Mouse (Mus musculus) midbrain, embryonic 10.5 days (tissue): Measurements from ENCODE around the gene Cldn7. TPM values are rescaled to one million over a fixed set of nuclear protein-coding genes. Genes with fewer than 3 reads are reported as not detected.
A peak's percentile ranks its signal among the peaks of the same experiment; 100 is the strongest.

Experiments used
- DNase-seq: peaks from one replicate; pipeline ENCODE4 v3.0.0-alpha.2; 2017; ENCODE audit warnings: low spot score
- H3K27ac ChIP-seq: fragments of 300-500 bp; sonication (generic); replicated peaks from 2 replicates; pipeline ENCODE4 v1.5.1; 2016; ENCODE audit warnings: mild to moderate bottlenecking
- H3K27me3 ChIP-seq: fragments of 300-500 bp; sonication (generic); 2 replicates; pipeline ENCODE4 v1.6.1; 2016; ENCODE audit warnings: low read depth, mild to moderate bottlenecking; ENCODE audit not compliant: poor library complexity, severe bottlenecking
- H3K36me3 ChIP-seq: fragments of 300-500 bp; sonication (generic); 2 replicates; pipeline ENCODE4 v1.6.1; 2016; ENCODE audit warnings: mild to moderate bottlenecking, moderate library complexity
- H3K4me1 ChIP-seq: fragments of 300-500 bp; sonication (generic); 2 replicates; pipeline ENCODE4 v1.6.1; 2016
- H3K4me3 ChIP-seq: fragments of 300-500 bp; sonication (generic); 2 replicates; pipeline ENCODE4 v1.5.1; 2016; ENCODE audit warnings: mild to moderate bottlenecking, moderate library complexity
- H3K9me3 ChIP-seq: fragments of 300-500 bp; sonication (generic); replicated peaks from 2 replicates; pipeline ENCODE4 v1.6.1; 2016; ENCODE audit warnings: mild to moderate bottlenecking
- WGBS: fragments of 180-500 bp; shearing (Covaris S2); methylation state at CpG from one replicate; pipeline ENCODE4 v1.1.7; 2016; 5-methylcytosine and 5-hydroxymethylcytosine counted together
- polyA plus RNA-seq: library from polyadenylated mRNA; unstranded; fragments of >200 nt; fragmentation: Nextera tagmentation; extraction: Ambion mirVana; gene quantifications from 2 replicates; pipeline ENCODE4 v1.2.1, GENCODE M21; 2016

Cldn7 gene
- polyA plus RNA-seq, 1 experiment from 2014 or later: 7.6 TPM

DNA sequence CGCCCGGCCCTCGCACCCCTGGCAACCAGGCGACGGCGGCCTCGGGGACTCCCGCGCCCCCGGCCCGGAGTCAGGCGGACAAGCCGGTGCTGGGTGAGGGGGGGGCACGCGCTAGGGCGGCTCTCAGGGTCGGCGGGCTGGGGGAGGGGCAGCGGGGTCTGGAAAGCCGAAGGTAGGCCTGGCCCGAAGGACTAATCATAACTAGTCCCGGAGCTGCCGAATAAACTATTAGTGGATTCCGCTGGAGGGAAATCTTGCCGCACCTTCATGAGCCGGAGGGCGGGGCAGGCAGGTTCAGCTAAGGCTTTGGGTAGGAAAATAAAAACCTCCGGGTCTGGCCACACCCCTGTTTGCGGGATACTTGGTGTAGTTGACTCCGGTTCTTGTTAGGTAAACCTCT, 28.4 kb upstream of the Cldn7 start:
- peaks cover 43% of the 10 kb centered on the region for H3K4me1 ChIP-seq
- 3% methylated on average over 30 of the region's 30 CpGs for WGBS
- H3K36me3 ChIP-seq: no peaks in the 10 kb centered on the region
- DNase-seq: no peak
- H3K27me3 ChIP-seq: peaks cover 62% of the 10 kb centered on the region
- H3K27ac ChIP-seq: peak overlapping the region; percentile 84
- H3K9me3 ChIP-seq: no peaks in the 10 kb centered on the region
- peak overlapping the region; percentile 72 for H3K4me3 ChIP-seq

DNA sequence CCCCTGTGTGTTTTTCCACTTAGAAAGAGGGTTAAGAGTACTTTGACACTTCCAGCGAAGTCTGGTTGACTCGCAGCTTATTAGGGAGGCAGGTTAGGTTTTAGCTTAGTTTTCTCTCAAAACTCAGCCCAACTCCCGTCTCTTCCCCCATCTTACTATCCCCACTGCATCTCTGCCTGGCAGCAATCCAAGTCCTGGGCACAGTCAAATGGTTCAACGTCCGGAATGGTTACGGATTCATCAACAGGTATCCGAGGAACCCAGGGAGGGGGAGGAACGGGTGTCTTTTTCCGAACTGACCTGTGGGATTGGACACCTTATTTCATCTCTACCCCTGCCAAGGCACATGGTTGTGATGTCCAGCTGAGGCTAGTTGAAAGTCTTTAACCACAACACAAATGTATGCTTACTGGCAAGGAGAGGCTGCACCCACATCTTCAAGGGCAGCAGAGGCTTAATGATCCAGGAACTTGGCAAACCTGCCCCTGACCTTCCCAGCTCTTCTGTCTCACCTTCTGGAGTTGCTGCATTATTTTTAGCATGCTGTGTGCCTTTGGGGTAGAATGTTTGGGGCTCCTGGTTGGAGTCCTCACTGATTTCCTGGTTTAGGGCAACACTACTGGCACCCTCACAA, 27.7 kb upstream of the Cldn7 start:
- H3K4me3 ChIP-seq: peak overlapping the region; percentile 72
- WGBS: 53% methylated on average over 9 of the region's 9 CpGs
- H3K27ac ChIP-seq: no peak overlapping the region
- H3K4me1 ChIP-seq: peaks cover 43% of the 10 kb centered on the region
- H3K9me3 ChIP-seq: no peaks in the 10 kb centered on the region
- H3K36me3 ChIP-seq: no peaks in the 10 kb centered on the region
- no peak for DNase-seq
- H3K27me3 ChIP-seq: peaks cover 62% of the 10 kb centered on the region

DNA sequence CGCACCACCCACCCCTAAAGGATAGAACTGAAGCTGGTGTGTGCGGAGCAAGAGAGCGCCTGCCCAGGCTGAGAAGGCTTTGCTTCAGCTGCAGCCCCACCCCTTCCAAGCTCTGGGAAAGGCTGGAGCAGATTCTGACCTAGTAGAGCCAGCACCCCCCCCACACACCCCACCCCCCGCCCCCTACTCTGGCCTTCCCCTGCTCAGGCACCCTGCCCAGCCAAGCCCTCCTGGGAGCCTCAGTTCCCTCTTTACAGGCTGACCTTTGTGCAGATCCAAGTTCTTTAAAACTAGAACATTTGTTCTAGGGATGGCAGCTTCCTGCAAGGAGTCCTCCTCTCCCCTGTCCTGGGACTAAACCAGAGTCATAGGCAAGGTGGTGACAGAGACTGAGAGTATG, 27.2 kb upstream of the Cldn7 start:
- no peak for DNase-seq
- H3K9me3 ChIP-seq: no peaks in the 10 kb centered on the region
- H3K4me3 ChIP-seq: peak overlapping the region; percentile 3; the same call in 1 of the 2 replicates
- no peak overlapping the region for H3K27ac ChIP-seq
- H3K4me1 ChIP-seq: peaks cover 43% of the 10 kb centered on the region
- WGBS: 48% methylated on average over 4 of the region's 4 CpGs
- H3K27me3 ChIP-seq: peaks cover 62% of the 10 kb centered on the region
- peaks cover under 1% of the 10 kb centered on the region; the same call in 1 of the 2 replicates for H3K36me3 ChIP-seq

DNA sequence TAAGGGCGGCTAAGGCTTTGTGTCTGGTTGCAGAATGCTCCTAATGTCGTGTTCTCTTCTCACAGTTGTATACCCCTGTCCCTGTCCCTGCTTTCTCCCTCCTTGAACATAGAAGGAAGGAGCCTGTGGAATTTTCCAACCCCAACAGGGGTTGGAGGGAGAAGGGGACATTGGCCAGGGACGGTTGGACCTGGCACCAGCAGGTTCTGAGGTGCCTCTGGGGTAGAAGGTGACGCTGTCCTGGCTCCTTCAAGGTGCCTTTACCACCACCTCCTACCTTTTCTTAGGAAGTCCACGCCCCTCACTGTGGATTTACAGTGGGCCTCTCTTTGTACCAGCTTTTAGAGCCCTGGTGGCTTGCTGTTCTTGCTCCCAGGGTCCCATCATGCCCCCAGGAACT, 26.7 kb upstream of the Cldn7 start:
- Histone ChIP-seq H3K4me3 (peak overlapping the region; percentile 3; the same call in 1 of the 2 replicates), H3K27ac (no peak overlapping the region), H3K27me3 (peaks cover 62% of the 10 kb centered on the region), H3K9me3 (no peaks in the 10 kb centered on the region), H3K4me1 (peaks cover 43% of the 10 kb centered on the region), H3K36me3 (peaks cover 5% of the 10 kb centered on the region; the same call in 1 of the 2 replicates)
- 76% methylated on average over 5 of the region's 5 CpGs for WGBS
- no peak for DNase-seq

DNA sequence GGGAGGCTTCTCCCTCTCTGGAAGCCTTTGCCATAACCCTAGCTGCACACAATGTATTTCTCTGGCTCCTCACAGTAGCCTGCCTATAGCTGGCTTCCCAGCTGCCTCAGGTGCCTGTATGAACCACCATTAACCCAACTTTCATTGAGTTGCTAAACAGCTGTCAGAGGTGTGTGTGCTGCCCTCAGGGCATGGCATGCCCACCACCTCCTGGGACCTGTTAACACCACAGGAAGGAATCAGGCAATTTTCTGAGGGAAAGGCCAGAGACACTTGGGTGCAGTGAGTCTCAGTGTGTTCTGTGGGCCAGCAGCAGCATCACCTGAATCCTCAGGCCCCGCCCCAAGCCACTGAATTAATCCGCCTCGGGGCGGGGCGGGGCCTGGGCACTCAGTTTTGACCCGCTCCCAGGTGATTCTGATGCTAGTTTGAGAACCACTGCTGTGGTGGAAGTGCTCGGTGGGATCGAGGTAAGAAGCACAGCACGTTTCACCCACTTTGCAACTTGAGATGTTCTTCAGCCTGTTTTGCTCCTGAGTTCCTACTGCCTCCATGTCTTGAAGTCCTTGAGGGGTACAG, 26.1 kb upstream of the Cldn7 start:
- Histone ChIP-seq H3K9me3 (no peaks in the 10 kb centered on the region), H3K36me3 (peaks cover 9% of the 10 kb centered on the region; the same call in 1 of the 2 replicates), H3K27ac (no peak overlapping the region), H3K4me3 (peak overlapping the region; percentile 14; the same call in 1 of the 2 replicates), H3K27me3 (peaks cover 62% of the 10 kb centered on the region), H3K4me1 (peaks cover 43% of the 10 kb centered on the region)
- 27% methylated on average over 9 of the region's 9 CpGs for WGBS
- no peak for DNase-seq

DNA sequence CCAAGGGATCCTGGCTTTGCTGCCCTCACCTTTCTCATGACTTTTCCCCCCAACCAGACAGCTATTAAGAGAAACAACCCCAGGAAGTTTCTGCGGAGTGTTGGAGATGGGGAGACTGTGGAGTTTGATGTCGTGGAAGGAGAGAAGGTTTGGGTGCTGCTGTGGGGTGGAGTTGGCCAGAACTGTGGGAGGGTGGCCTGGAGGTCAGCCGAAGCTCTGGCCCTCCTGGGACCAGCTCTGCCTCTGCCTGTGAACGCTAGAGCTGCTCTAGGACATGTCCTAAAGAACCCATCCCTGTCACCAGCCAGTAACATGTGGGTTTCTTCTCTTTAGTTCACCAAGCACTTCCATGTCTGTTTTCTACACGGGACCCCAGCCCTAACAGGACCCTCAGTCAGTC, 25.4 kb upstream of the Cldn7 start:
- Histone ChIP-seq H3K27ac (no peak overlapping the region), H3K9me3 (no peaks in the 10 kb centered on the region), H3K4me3 (no peak overlapping the region; the same call in 1 of the 2 replicates), H3K27me3 (peaks cover 61% of the 10 kb centered on the region), H3K4me1 (peaks cover 39% of the 10 kb centered on the region), H3K36me3 (peaks cover 14% of the 10 kb centered on the region)
- 67% methylated on average over 5 of the region's 5 CpGs for WGBS
- DNase-seq: no peak

DNA sequence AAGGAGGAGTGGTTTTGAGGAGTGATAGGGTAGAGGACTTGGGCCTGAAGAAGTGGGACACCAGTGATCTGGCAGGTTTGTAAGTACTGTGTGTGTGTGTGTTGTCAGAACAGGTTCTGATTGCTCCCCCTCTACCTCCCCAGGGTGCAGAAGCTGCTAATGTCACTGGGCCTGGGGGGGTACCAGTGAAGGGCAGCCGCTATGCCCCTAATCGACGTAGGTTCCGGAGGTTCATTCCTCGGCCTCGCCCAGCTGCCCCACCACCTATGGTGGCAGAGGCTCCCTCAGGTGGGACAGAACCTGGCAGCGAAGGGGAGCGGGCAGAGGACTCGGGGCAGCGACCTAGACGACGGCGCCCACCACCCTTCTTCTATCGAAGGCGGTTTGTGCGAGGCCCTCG, 24.8 kb upstream of the Cldn7 start:
- WGBS: 93% methylated on average over 17 of the region's 17 CpGs
- no peaks in the 10 kb centered on the region for H3K9me3 ChIP-seq
- H3K36me3 ChIP-seq: peaks cover 19% of the 10 kb centered on the region
- no peak overlapping the region for H3K4me3 ChIP-seq
- no peak overlapping the region for H3K27ac ChIP-seq
- peaks cover 33% of the 10 kb centered on the region for H3K4me1 ChIP-seq
- H3K27me3 ChIP-seq: peaks cover 55% of the 10 kb centered on the region
- DNase-seq: no peak

DNA sequence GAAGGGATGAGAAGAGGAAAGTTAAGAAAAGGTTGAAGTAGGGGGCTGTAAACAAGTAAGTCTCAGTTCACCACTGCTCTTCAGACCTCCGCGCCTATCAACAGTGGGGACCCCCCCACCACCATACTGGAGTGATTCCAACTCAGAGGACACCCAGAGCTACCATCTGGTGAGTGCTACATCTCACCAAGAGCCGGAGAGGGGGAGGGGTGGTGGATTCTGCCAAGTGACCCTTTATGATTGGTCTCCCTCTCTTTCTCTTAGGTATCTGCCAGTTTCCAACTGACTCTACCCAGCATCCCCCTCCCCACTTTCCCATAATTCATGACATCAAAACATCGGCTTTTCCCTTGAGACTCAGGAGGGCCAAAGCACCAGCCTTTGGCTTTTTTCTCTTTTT, 23.6 kb upstream of the Cldn7 start:
- H3K4me3 ChIP-seq: no peak overlapping the region
- H3K27ac ChIP-seq: no peak overlapping the region
- DNase-seq: no peak
- H3K27me3 ChIP-seq: peaks cover 43% of the 10 kb centered on the region
- H3K9me3 ChIP-seq: no peaks in the 10 kb centered on the region
- peaks cover 31% of the 10 kb centered on the region for H3K36me3 ChIP-seq
- H3K4me1 ChIP-seq: peaks cover 23% of the 10 kb centered on the region
- 90% methylated on average over 4 of the region's 4 CpGs for WGBS

DNA sequence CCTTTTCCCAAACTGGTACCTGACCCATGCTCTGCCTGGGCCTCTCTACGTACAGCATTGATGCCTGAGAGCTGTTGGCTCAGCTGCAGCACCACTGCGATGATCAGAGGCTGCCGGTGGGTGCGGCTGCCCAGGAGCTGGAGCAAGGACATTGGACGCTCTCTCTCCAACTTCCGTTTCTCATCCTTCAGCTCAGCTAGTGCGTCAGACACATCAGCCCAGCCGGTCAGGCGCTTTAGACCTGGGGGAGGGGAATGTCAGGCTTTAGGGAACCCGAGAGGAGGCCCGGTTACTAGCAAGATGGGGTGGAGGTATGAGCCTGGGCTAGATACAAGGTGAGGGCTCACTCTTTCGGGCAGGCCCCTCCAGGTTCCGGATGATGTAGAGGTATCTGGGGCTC, 19.4 kb upstream of the Cldn7 start:
- no peak for DNase-seq
- H3K9me3 ChIP-seq: no peaks in the 10 kb centered on the region
- peaks cover 36% of the 10 kb centered on the region for H3K36me3 ChIP-seq
- WGBS: 81% methylated on average over 13 of the region's 13 CpGs
- peaks cover 33% of the 10 kb centered on the region for H3K4me1 ChIP-seq
- no peak overlapping the region for H3K4me3 ChIP-seq
- peaks cover 16% of the 10 kb centered on the region for H3K27me3 ChIP-seq
- no peak overlapping the region; the same call in 1 of the 2 replicates for H3K27ac ChIP-seq

DNA sequence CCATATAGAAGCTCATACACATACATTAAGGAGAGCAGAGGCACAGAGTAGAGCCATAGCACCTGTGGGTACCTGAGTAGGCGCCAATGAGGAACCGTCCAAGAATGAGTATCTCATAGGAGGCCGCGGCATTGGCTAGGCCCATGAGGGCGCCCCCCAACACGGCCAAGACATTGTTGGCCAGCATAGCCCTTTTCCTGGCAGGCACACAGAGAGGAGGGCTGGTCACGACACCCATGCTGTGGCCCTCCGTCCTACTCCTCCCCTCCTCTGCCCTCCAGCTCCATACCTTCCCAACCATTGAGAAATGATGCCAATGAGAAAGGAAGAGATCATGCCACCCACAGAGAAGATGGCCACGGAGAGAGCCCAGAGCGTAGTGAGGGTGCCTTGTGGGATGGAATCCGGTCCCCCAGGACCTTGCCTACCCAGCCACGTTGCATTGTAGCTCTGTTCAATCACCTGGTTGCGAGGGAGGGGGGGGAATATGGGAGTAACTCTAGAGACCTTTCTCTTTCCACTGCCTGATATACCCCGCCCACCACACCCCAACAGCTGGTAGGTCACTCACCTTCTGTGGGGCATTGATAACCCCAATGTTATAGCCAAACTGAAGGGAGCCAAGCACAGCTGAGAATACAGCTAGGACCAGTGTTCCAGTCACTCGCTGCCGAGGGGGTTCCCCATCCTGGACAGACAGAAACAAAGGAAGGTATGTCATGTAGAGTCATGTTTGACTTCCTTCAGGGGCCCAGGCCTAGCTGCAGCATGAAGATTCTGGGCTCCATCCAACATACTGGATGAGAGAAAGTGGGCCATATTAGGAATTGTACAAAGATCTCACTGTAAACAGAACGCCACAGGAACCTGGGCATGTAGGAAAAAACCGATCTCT, 18.3 kb upstream of the Cldn7 start:
- Histone ChIP-seq H3K4me3 (peak overlapping the region; percentile 56; the same call in 1 of the 2 replicates), H3K27ac (no peak overlapping the region), H3K4me1 (peaks cover 33% of the 10 kb centered on the region), H3K36me3 (peaks cover 36% of the 10 kb centered on the region), H3K27me3 (peaks cover 15% of the 10 kb centered on the region), H3K9me3 (no peaks in the 10 kb centered on the region)
- DNase-seq: no peak
- 93% methylated on average over 18 of the region's 18 CpGs for WGBS

DNA sequence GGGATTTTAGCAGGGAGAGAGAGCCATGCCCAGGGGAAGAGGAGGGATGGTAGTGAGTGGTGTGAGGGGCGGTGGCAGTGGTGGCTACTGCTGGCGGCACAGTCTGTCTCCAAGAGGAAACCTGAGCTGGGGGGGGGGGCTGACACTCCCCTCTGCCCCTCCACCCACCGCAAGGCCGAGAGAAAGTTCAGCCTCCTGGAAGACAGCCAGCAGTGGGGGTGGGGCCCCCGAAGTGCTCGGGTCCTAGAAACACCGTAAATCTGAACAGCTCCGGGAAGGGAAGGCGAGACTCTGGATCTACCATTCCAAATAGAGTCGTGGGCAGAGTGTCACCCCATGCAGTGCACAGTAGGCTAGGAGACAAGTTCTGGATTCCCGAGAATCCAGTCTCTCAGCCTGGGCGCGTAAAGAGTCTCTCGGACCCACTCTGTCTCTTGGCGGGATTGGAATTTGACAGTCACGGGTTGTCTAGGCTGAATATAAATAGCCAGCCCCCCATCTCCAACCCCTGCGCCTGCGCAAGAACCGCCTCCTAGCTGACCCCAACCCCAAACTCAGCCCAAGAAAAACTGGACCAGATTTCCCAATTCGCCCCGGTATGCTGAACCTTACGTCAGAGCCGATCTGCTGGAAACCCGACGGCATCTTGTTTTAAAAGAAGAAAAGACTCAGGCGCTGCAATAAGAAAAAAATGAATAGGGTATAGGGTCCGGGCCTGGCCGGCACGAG, 17.1 kb upstream of the Cldn7 start:
- Histone ChIP-seq H3K9me3 (no peaks in the 10 kb centered on the region), H3K36me3 (peaks cover 34% of the 10 kb centered on the region), H3K27ac (peak overlapping the region; percentile 92), H3K4me1 (peaks cover 33% of the 10 kb centered on the region), H3K4me3 (peak overlapping the region; percentile 56), H3K27me3 (peaks cover 15% of the 10 kb centered on the region)
- 4% methylated on average over 29 of the region's 29 CpGs for WGBS
- DNase-seq: no peak

DNA sequence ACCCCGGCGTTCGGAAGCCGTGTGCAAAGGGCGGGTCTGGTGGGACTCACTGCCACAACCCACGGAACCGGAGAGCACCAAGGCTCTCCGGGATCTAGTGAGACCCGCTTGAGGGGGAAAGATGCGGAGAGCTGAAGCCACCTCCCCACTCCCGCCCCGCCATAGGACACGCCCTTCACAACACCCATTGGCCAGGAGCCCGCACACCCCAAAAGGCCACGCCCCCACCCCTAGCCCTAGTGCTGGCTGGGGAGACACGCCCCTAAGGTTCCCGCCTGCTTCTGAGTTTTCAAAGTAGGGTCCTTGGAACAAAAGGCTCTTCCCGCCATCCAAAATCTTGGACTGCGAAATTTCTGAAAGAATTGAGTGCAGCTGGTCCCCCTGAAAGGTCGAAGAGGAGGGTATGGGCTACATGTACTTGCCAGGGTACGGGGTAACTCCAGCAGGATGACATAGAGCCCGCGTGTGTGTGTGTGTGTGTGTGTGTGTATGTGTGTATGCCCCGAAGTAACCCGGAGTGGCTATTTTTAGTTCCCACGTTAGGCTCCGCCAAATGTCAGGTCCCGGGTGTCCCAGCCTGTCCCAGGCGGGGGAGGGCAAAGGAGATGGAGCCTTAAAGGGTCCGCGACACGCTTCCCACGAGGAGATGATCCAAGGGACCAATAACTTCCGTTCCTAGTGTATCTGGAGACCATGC, 16.4 kb upstream of the Cldn7 start, which contains the start of gene Slc2a4:
Gene Slc2a4, minus strand, starts transcription at position 123 of the 697 bp plus-strand sequence.
- Histone ChIP-seq H3K9me3 (no peaks in the 10 kb centered on the region), H3K27ac (peak within 1 kb of the TSS; percentile 92), H3K4me1 (peaks cover 33% of the 10 kb centered on the region), H3K36me3 (peaks cover 27% of the 10 kb centered on the region), H3K27me3 (peaks cover 15% of the 10 kb centered on the region), H3K4me3 (peak within 1 kb of the TSS; percentile 56)
- WGBS: under 1% methylated on average over 34 of the region's 34 CpGs
- peak; percentile 97 for DNase-seq
